Mouse (Mus musculus) liver, adult 2 months (tissue): ENCODE results near the gene Ap3s2. TPM values are rescaled to one million over a fixed set of nuclear protein-coding genes. Genes with fewer than 3 reads are reported as not detected.

ENCODE experiments used
- DNase-seq: peaks from one replicate; pipeline ENCODE4 v3.0.0-alpha.2; 2011; ENCODE audit warnings: low read depth, low spot score; ENCODE audit errors: extremely low read depth
- H3K27ac ChIP-seq: fragments of 200-500 bp; replicated peaks from 2 replicates; pipeline ENCODE4 v1.5.1; 2012; ENCODE audit warnings: low read depth, mild to moderate bottlenecking, control low read depth, inconsistent platforms, low read length; ENCODE audit not compliant: insufficient read depth
- H3K27me3 ChIP-seq: fragments of 200-500 bp; 2 replicates; pipeline ENCODE4 v1.6.1; 2012; ENCODE audit warnings: mild to moderate bottlenecking, moderate library complexity, low read length, inconsistent platforms; ENCODE audit not compliant: control insufficient read depth, insufficient read depth
- H3K36me3 ChIP-seq: fragments of 200-500 bp; 2 replicates; pipeline ENCODE4 v1.6.1; 2012; ENCODE audit warnings: low read length, inconsistent platforms; ENCODE audit not compliant: control insufficient read depth, insufficient read depth
- H3K4me1 ChIP-seq: fragments of 200-500 bp; 2 replicates; pipeline ENCODE4 v1.6.1; 2011; ENCODE audit warnings: low read length; ENCODE audit not compliant: control insufficient read depth, insufficient read depth
- H3K4me3 ChIP-seq: fragments of 200-500 bp; 2 replicates; pipeline ENCODE4 v1.5.1; 2011; ENCODE audit warnings: low read depth, mild to moderate bottlenecking, control low read depth, low read length, moderate library complexity; ENCODE audit not compliant: insufficient read depth
- H3K79me2 ChIP-seq: fragments of 200-500 bp; 2 replicates; pipeline ENCODE4 v1.6.1; 2012; ENCODE audit warnings: inconsistent platforms, mild to moderate bottlenecking, low read length, moderate library complexity; ENCODE audit not compliant: control insufficient read depth, insufficient read depth
- H3K9ac ChIP-seq: fragments of 200-500 bp; 2 replicates; pipeline ENCODE4 v1.6.1; 2012; ENCODE audit warnings: low read depth, mild to moderate bottlenecking, control low read depth, inconsistent platforms, low read length
- CTCF ChIP-seq: fragments of 200-500 bp; IDR thresholded peaks from 2 replicates; pipeline ENCODE4 v1.5.1; 2011; ENCODE audit warnings: low read depth, low read length, control low read depth
- POLR2A ChIP-seq: fragments of 200-500 bp; IDR thresholded peaks from 2 replicates; pipeline ENCODE4 v1.6.1; 2011; ENCODE audit warnings: low read length, control low read depth; ENCODE audit not compliant: insufficient read depth; ENCODE audit errors: extremely low read depth
- WGBS: fragments of 180-500 bp; shearing (Covaris S2); methylation state at CpG from one replicate; pipeline ENCODE4 v1.1.7; 2018; 5-methylcytosine and 5-hydroxymethylcytosine counted together
- polyA plus RNA-seq: library from polyadenylated mRNA; depleted of rRNA; stranded (reverse); fragments of >200 nt; gene quantifications from 2 replicates; pipeline ENCODE4 v1.2.3, GENCODE M21; 2012
- total RNA-seq: library from RNA; depleted of rRNA; stranded (reverse); fragments of >200 nt; gene quantifications from 2 replicates; pipeline ENCODE4 v1.2.3, GENCODE M21; 2014

Ap3s2 gene
- total and polyA plus RNA-seq, 2 experiments: 6.3 to 10.3 TPM

- H3K36me3 ChIP-seq: no peaks in the 10 kb centered on the region
- TF ChIP-seq POLR2A (no peak), CTCF (no peak)
- H3K9ac ChIP-seq: no peak overlapping the region
- no peak overlapping the region for H3K4me3 ChIP-seq
- DNase-seq: no peak
- 95% methylated on average over 6 of the region's 6 CpGs for WGBS
- H3K79me2 ChIP-seq: no peaks in the 10 kb centered on the region
- no peaks in the 10 kb centered on the region for H3K27me3 ChIP-seq
- no peak overlapping the region for H3K27ac ChIP-seq
- H3K4me1 ChIP-seq: no peaks in the 10 kb centered on the region
Observed at GRCm38 (mm10) chr7:79871797-79872345, 48.6 kb downstream of the Ap3s2 start.

- H3K27me3 ChIP-seq: no peaks in the 10 kb centered on the region
- no peak overlapping the region for H3K9ac ChIP-seq
- H3K27ac ChIP-seq: no peak overlapping the region
- WGBS: 43% methylated on average over 6 of the region's 6 CpGs
- no peaks in the 10 kb centered on the region for H3K4me1 ChIP-seq
- H3K79me2 ChIP-seq: no peaks in the 10 kb centered on the region
- TF ChIP-seq POLR2A (no peak), CTCF (no peak)
- DNase-seq: no peak
- H3K36me3 ChIP-seq: no peaks in the 10 kb centered on the region
- no peak overlapping the region for H3K4me3 ChIP-seq
Observed at GRCm38 (mm10) chr7:79869072-79869719, 51.3 kb downstream of the Ap3s2 start.

GRCm38 (mm10) chr7:79868475-79868874 is 52.0 kb downstream of the Ap3s2 start:
- no peak overlapping the region for H3K4me3 ChIP-seq
- H3K27me3 ChIP-seq: no peaks in the 10 kb centered on the region
- H3K79me2 ChIP-seq: no peaks in the 10 kb centered on the region
- 86% methylated on average over 7 of the region's 7 CpGs for WGBS
- H3K4me1 ChIP-seq: no peaks in the 10 kb centered on the region
- H3K27ac ChIP-seq: no peak overlapping the region
- TF ChIP-seq POLR2A (no peak), CTCF (no peak)
- DNase-seq: no peak
- H3K36me3 ChIP-seq: no peaks in the 10 kb centered on the region
- no peak overlapping the region for H3K9ac ChIP-seq

GRCm38 (mm10) chr7:79867861-79868260 is 52.6 kb downstream of the Ap3s2 start:
- H3K36me3 ChIP-seq: no peaks in the 10 kb centered on the region
- no peaks in the 10 kb centered on the region for H3K4me1 ChIP-seq
- no peak overlapping the region for H3K9ac ChIP-seq
- no peak for DNase-seq
- TF ChIP-seq POLR2A: no peak
- TF ChIP-seq CTCF: no peak
- no peaks in the 10 kb centered on the region for H3K27me3 ChIP-seq
- H3K79me2 ChIP-seq: no peaks in the 10 kb centered on the region
- 91% methylated on average over 13 of the region's 13 CpGs for WGBS
- no peak overlapping the region for H3K4me3 ChIP-seq
- no peak overlapping the region for H3K27ac ChIP-seq

- Histone ChIP-seq H3K4me1 (no peaks in the 10 kb centered on the region), H3K36me3 (no peaks in the 10 kb centered on the region), H3K27me3 (no peaks in the 10 kb centered on the region), H3K27ac (no peak overlapping the region), H3K4me3 (no peak overlapping the region), H3K9ac (no peak overlapping the region), H3K79me2 (no peaks in the 10 kb centered on the region)
- no peak for DNase-seq
- 89% methylated on average over 3 of the region's 3 CpGs for WGBS
- TF ChIP-seq CTCF (no peak), POLR2A (no peak)
Observed at GRCm38 (mm10) chr7:79866294-79867000, 54.0 kb downstream of the Ap3s2 start.

- H3K4me1 ChIP-seq: no peaks in the 10 kb centered on the region
- H3K27ac ChIP-seq: no peak overlapping the region
- H3K79me2 ChIP-seq: no peaks in the 10 kb centered on the region
- no peak overlapping the region for H3K4me3 ChIP-seq
- no peak for DNase-seq
- WGBS: 94% methylated on average over 8 of the region's 8 CpGs
- H3K36me3 ChIP-seq: no peaks in the 10 kb centered on the region
- no peak for TF ChIP-seq CTCF
- no peak for TF ChIP-seq POLR2A
- no peaks in the 10 kb centered on the region for H3K27me3 ChIP-seq
- H3K9ac ChIP-seq: no peak overlapping the region
Observed at GRCm38 (mm10) chr7:79861794-79862193, 58.7 kb downstream of the Ap3s2 start.
